Mouse (Mus musculus) A20 (cell line): ENCODE data around the gene Rgs7.
A peak's percentile ranks its signal among the peaks of the same experiment; 100 is the strongest.

Experiments
- DNase-seq: peaks from one replicate; pipeline ENCODE4 v3.0.0-alpha.2; 2011; ENCODE audit warnings: low read depth, low spot score

Rgs7 gene

GRCm38 (mm10) chr1:175491861-175492682 is at the start of gene Rgs7:
Gene Rgs7 (minus strand): TSS chr1:175492500.
- no peak for DNase-seq

- DNase-seq = no peak
Observed at GRCm38 (mm10) chr1:175540700-175541099, 48.4 kb upstream of the Rgs7 start.

- no peak for DNase-seq
Observed at GRCm38 (mm10) chr1:175537321-175537720, 45.0 kb upstream of the Rgs7 start.

GRCm38 (mm10) chr1:175529858-175530257 is 37.6 kb upstream of the Rgs7 start:
- no peak for DNase-seq

DNA sequence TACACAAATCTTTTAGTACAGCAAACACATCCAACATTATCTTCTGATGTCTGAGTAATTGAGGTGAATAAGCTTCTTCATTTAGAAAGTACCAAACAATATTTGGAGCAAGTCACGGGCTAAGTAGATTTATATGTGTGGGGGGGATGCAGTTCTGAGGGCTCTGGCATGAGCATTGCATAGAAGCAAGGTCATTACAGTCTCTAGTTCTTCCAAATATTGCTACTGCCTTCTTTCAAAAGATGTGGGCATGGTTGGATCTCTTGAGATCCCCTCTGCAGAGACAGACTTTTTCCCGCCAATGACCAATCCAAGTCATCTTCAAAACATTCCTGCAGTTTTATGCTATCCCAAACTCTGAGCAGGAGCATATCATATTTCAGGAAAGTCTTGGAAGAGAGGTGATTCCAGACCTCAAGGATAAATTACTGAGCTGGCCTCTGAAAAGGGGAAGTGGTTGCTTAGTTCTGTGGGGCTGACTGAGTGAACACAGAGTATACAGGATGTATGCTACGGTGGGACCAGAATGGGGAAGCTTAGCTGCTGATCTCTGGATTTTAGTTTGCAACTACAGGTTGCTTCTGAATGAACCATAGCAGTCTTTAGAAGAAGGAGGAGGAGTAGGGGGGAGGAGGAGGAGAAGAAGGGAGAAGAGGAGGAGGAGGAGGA is 32.5 kb upstream of the Rgs7 start:
- peak; percentile 14 for DNase-seq

- no peak for DNase-seq
Observed at GRCm38 (mm10) chr1:175523572-175523971, 31.3 kb upstream of the Rgs7 start.

- no peak for DNase-seq
Observed at GRCm38 (mm10) chr1:175514543-175514942, 22.2 kb upstream of the Rgs7 start.

- DNase-seq = no peak
Observed at GRCm38 (mm10) chr1:175512173-175512572, 19.9 kb upstream of the Rgs7 start.

GRCm38 (mm10) chr1:175509989-175510388 is 17.7 kb upstream of the Rgs7 start:
- no peak for DNase-seq

GRCm38 (mm10) chr1:175492683-175493043 is 363 bp upstream of the Rgs7 start:
- DNase-seq = no peak

- no peak for DNase-seq
Observed at GRCm38 (mm10) chr1:175491511-175491860, 814 bp downstream of the Rgs7 start.

GRCm38 (mm10) chr1:175485109-175485508 is 7.2 kb downstream of the Rgs7 start:
- no peak for DNase-seq

GRCm38 (mm10) chr1:175473060-175473459 is 19.2 kb downstream of the Rgs7 start:
- DNase-seq = no peak

- no peak for DNase-seq
Observed at GRCm38 (mm10) chr1:175469087-175469788, 23.1 kb downstream of the Rgs7 start.

DNA sequence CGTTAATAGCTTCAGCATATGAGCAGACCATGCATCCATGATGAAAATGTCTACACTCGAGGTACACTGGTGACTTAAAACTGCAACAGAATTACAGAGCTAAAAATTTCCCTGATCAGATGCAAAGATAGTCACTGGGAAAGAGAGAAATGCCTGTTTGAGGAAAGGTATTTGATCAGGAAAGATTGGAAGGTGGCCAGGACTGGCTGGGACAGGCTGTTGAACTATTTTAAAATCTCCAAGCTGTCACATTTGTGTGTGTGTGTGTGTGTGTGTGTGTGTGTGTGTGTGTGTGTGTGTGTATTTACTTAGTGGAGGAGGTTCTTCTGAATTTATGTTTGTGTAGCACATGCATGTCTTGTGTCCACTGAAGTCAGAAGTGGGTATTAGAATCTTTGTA is 27.7 kb downstream of the Rgs7 start:
- no peak for DNase-seq

GRCm38 (mm10) chr1:175462351-175462750 is 29.9 kb downstream of the Rgs7 start:
- no peak for DNase-seq

- DNase-seq = no peak
Observed at GRCm38 (mm10) chr1:175454041-175454636, 38.2 kb downstream of the Rgs7 start.

DNA sequence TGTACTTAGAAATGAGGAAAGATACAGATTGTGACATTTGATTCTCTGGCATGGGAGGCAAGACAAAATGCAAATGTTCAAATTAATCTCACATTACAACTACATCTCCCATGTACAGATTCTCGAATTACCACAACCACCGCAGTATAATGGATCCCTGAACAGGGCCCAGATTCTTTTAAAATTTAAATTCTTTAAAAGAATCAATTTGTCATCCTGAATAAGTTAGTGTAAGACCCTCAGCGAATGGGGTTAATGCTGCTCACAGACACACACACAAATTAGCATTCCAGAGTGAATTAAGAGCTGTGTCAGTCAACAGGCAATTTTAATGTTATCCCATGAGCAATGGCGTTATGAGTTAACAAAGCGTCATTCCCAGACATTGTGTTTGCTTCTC is 44.3 kb downstream of the Rgs7 start:
- no peak for DNase-seq

GRCm38 (mm10) chr1:175442939-175443338 is 49.4 kb downstream of the Rgs7 start:
- DNase-seq = no peak

DNA sequence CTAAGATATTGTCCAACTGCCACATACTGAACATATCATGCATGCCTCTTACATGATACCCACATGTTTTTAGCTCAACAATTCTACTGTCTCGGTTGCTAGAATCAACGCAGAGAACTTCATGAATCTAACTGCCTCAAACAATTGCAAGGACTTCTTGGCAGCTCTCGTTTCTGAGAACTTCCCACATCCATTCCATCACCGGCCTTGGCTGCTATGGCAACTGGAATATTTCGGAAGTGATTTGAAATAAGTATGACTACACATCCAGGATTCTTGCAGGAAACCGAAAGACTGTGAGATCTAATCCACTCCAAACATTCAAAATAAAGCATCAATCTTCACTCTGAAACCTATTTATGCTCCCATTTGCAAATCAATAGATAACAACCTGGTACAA is 50.3 kb downstream of the Rgs7 start:
- no peak for DNase-seq

DNA sequence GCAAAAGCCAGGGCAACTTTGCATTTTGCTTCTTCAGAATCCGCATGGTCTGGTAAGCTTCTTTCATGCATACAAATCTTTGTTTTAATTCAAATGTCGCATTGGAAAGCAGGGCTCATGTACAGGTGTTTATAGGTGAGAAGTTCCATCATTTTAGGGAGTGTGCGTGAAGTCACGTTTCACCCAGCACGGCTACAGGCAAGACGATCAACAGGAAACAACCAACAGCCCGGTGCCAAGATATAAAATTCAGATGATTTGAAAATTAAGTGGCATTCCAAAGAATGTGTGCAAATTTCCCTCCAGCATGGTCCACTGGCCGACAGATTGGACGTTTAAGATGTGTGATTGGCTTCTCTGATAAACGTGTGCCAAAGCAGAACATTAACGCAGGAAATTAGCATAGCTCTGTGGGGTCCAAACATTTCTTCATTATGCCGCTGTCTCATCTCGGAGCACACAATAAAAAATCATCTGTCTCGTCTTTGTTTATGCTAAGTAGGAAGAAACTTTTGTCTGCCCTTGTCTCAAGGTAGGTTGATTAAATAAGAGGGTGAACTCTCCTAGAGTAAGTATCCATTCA is 58.6 kb downstream of the Rgs7 start:
- no peak for DNase-seq

GRCm38 (mm10) chr1:175433128-175433527 is 59.2 kb downstream of the Rgs7 start:
- DNase-seq = no peak
